Mouse (Mus musculus): Measurements from ENCODE around the gene Rbfox1.

GRCm38 (mm10) chr16:6349381-6349780, 464.2 kb downstream of the Rbfox1 start:
- TF ChIP-seq CTCF (IDR thresholded peaks at IDR 0.05 in 2 of 3, conservative IDR thresholded peaks at IDR 0.05 in 1 of 3; ENCODE audit: control insufficient read depth in 1 of 3, insufficient read depth in 1 of 3, low read depth in 2 of 3, low read length in 3 of 3, poor library complexity in 1 of 3, severe bottlenecking in 1 of 3): no peak
- no peak for TF ChIP-seq USF1 (IDR thresholded peaks at IDR 0.05; ENCODE audit: low read depth, low read length)
- no peak for TF ChIP-seq HCFC1 (IDR thresholded peaks at IDR 0.05; ENCODE audit: low read depth, low read length)
- TF ChIP-seq GATA1 (IDR thresholded peaks at IDR 0.05; ENCODE audit: low read depth, low read length): no peak
- no peak for TF ChIP-seq E2F4 (IDR thresholded peaks at IDR 0.05; ENCODE audit: borderline replicate concordance, low read depth, low read length)
- TF ChIP-seq MAX (IDR thresholded peaks at IDR 0.05; ENCODE audit: low read length): no peak
- TF ChIP-seq ZC3H11A (IDR thresholded peaks at IDR 0.05; ENCODE audit: low read depth, low read length): no peak
